Mouse (Mus musculus) hindbrain, embryonic 14.5 days (tissue): ENCODE data around the gene Vav2. TPM values are rescaled to one million over a fixed set of nuclear protein-coding genes. Genes with fewer than 3 reads are reported as not detected.
A peak's percentile ranks its signal among the peaks of the same experiment; 100 is the strongest.

Source experiments
- ATAC-seq: fragments of 200-750 bp; cut with Nextera tagmentation; 2 replicates; pipeline ENCODE4 v1.8.0; 2017; ENCODE audit warnings: moderate number of reproducible peaks, mild to moderate bottlenecking, moderate TSS enrichment, moderate library complexity; ENCODE audit not compliant: low FRiP score
- DNase-seq: peaks from one replicate; pipeline ENCODE4 v3.0.0-alpha.2; 2015; ENCODE audit warnings: low spot score
- H3K27ac ChIP-seq: fragments of 300-500 bp; sonication (generic); 2 replicates; pipeline ENCODE4 v1.5.1; 2014; ENCODE audit warnings: mild to moderate bottlenecking, moderate library complexity
- H3K27me3 ChIP-seq: fragments of 300-500 bp; sonication (generic); 2 replicates; pipeline ENCODE4 v1.6.1; 2014; ENCODE audit warnings: mild to moderate bottlenecking, low read length, mixed read lengths; ENCODE audit not compliant: control insufficient read depth, insufficient read depth
- H3K36me3 ChIP-seq: fragments of 300-500 bp; sonication (generic); replicated peaks from 2 replicates; pipeline ENCODE4 v1.6.1; 2014; ENCODE audit not compliant: control insufficient read depth, insufficient read depth
- H3K4me1 ChIP-seq: fragments of 300-500 bp; sonication (generic); replicated peaks from 2 replicates; pipeline ENCODE4 v1.6.1; 2014; ENCODE audit warnings: antibody characterized with exemption, low read length, mixed read lengths; ENCODE audit not compliant: control insufficient read depth, insufficient read depth
- H3K4me2 ChIP-seq: fragments of 300-500 bp; sonication (generic); replicated peaks from 2 replicates; pipeline ENCODE4 v1.6.1; 2014; ENCODE audit warnings: mild to moderate bottlenecking, moderate library complexity
- H3K4me3 ChIP-seq: fragments of 300-500 bp; sonication (generic); replicated peaks from 2 replicates; pipeline ENCODE4 v1.5.1; 2014; ENCODE audit warnings: mild to moderate bottlenecking, low read length
- H3K9ac ChIP-seq: fragments of 300-500 bp; sonication (generic); 2 replicates; pipeline ENCODE4 v1.6.1; 2014
- H3K9me3 ChIP-seq: fragments of 300-500 bp; sonication (generic); 2 replicates; pipeline ENCODE4 v1.6.1; 2016; ENCODE audit warnings: low read length; ENCODE audit not compliant: control insufficient read depth
- WGBS: fragments of 180-500 bp; shearing (Covaris S2); extraction: QIAGEN DNeasy Blood & Tissue Kit; methylation state at CpG from one replicate; pipeline ENCODE4 v1.1.7; 2014; 5-methylcytosine and 5-hydroxymethylcytosine counted together
- polyA plus RNA-seq: library from polyadenylated mRNA; unstranded; fragments of >200 nt; fragmentation: Nextera tagmentation; extraction: Ambion mirVana; gene quantifications from 2 replicates; pipeline ENCODE4 v1.2.1, GENCODE M21; 2014

Gene Vav2
- polyA plus RNA-seq, 1 experiment from 2014 or later: 16.0 TPM

DNA sequence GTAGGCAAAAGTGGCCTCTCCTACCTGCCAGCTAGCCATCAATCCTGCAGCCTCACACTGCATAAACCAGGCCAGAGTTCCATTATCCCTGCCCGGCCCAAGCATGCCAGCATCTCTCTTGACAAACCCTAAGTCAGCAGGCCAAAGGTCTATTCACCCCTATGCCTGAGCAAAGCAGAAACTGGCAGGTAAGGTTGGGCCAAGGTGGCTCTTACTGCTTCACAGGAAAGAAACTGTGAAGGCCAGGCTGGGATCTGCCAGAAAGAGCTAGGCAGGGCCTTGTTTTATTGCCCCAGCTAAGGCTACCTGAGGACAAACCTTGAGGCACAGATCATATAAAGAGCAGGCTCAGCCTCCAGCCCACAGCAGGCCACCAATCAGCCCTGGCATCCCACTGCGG is 55.4 kb downstream of the Vav2 start:
- ATAC-seq (no peak), DNase-seq (no peak)
- Histone ChIP-seq H3K27ac (no peak overlapping the region), H3K4me3 (no peak overlapping the region), H3K4me2 (no peak overlapping the region), H3K9ac (no peak overlapping the region), H3K4me1 (peaks cover 37% of the 10 kb centered on the region), H3K27me3 (no peaks in the 10 kb centered on the region), H3K9me3 (no peaks in the 10 kb centered on the region), H3K36me3 (no peaks in the 10 kb centered on the region)
- 85% methylated on average over 2 of the region's 2 CpGs for WGBS

DNA sequence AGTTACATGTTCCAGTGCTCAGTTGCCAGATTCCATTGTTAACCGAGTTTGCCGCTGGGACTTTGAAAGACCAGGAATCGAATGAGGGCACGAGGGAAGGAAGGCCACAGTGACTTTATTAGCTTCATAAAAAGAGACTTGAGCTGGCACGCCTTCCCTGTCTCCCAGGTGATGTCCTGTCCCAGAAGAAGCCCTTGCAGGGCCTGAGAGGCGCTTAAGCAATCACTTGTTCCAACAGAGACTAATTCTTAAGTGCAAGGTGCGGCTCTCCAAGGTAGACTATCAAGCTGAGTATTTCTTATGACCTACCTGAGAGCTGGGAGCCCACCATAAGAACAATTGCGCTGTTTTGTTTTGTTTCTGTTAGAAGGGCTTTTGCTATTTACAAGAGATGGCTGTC is 57.9 kb downstream of the Vav2 start:
- no peaks in the 10 kb centered on the region for H3K27me3 ChIP-seq
- H3K4me1 ChIP-seq: peaks cover 22% of the 10 kb centered on the region; the same call in 1 of the 2 replicates
- H3K9me3 ChIP-seq: no peaks in the 10 kb centered on the region
- H3K4me2 ChIP-seq: no peak overlapping the region
- ATAC-seq: no peak
- no peak overlapping the region for H3K4me3 ChIP-seq
- 67% methylated on average over 8 of the region's 8 CpGs for WGBS
- H3K9ac ChIP-seq: no peak overlapping the region
- no peaks in the 10 kb centered on the region for H3K36me3 ChIP-seq
- no peak for DNase-seq
- H3K27ac ChIP-seq: no peak overlapping the region

GRCm38 (mm10) chr2:27365296-27365695 is 61.5 kb downstream of the Vav2 start:
- WGBS: 82% methylated on average over 4 of the region's 4 CpGs
- Histone ChIP-seq H3K36me3 (no peaks in the 10 kb centered on the region), H3K27me3 (no peaks in the 10 kb centered on the region), H3K9ac (no peak overlapping the region), H3K4me2 (no peak overlapping the region), H3K4me3 (no peak overlapping the region), H3K4me1 (peaks cover 41% of the 10 kb centered on the region), H3K27ac (no peak overlapping the region), H3K9me3 (no peaks in the 10 kb centered on the region)
- ATAC-seq (no peak), DNase-seq (no peak)

DNA sequence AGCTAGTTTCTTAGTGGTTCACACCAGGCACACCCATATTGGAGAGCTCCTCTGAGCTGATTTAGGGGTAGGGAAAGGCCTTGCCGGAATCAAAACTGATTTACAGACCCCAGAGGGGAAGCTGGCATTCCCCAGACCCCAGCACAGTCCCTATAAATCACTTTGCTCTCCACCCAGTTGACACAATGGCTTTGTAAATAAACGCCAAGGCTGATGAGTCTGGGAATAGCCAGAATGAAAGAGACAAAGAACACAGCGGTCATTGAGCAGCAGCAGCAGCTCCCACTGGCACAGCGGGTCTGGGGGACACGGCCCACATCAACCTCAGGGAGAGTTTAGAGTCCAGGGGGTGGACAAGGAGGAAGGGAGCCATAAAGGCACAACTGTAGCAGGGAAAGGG is 65.0 kb downstream of the Vav2 start:
- ATAC-seq (no peak), DNase-seq (no peak)
- WGBS: 17% methylated on average over 5 of the region's 5 CpGs
- Histone ChIP-seq H3K9ac (no peak overlapping the region), H3K4me3 (no peak overlapping the region), H3K9me3 (no peaks in the 10 kb centered on the region), H3K4me1 (peaks cover 52% of the 10 kb centered on the region), H3K27ac (peak overlapping the region; percentile 33), H3K36me3 (no peaks in the 10 kb centered on the region), H3K27me3 (no peaks in the 10 kb centered on the region), H3K4me2 (no peak overlapping the region)

GRCm38 (mm10) chr2:27358461-27358860 is 68.4 kb downstream of the Vav2 start:
- no peaks in the 10 kb centered on the region for H3K9me3 ChIP-seq
- ATAC-seq (no peak), DNase-seq (no peak)
- 39% methylated on average over 2 of the region's 2 CpGs for WGBS
- no peaks in the 10 kb centered on the region for H3K27me3 ChIP-seq
- H3K4me3 ChIP-seq: no peak overlapping the region
- H3K4me2 ChIP-seq: no peak overlapping the region
- H3K27ac ChIP-seq: no peak overlapping the region; the same call in 1 of the 2 replicates
- no peak overlapping the region for H3K9ac ChIP-seq
- no peaks in the 10 kb centered on the region for H3K36me3 ChIP-seq
- H3K4me1 ChIP-seq: peaks cover 61% of the 10 kb centered on the region

- peak overlapping the region; percentile 67 for H3K27ac ChIP-seq
Measured at GRCm38 (mm10) chr2:27355684-27356083, 71.1 kb downstream of the Vav2 start.

GRCm38 (mm10) chr2:27354610-27355211 is 72.1 kb downstream of the Vav2 start:
- H3K4me2 ChIP-seq: no peak overlapping the region
- no peaks in the 10 kb centered on the region for H3K36me3 ChIP-seq
- H3K27ac ChIP-seq: 0 out of 2 replicates have a peak overlapping the region, but pooled peaks have one; percentile 67
- H3K4me3 ChIP-seq: no peak overlapping the region
- H3K4me1 ChIP-seq: peaks cover 47% of the 10 kb centered on the region
- DNase-seq: no peak
- H3K27me3 ChIP-seq: no peaks in the 10 kb centered on the region
- no peak for ATAC-seq
- no peaks in the 10 kb centered on the region for H3K9me3 ChIP-seq
- 61% methylated on average over 6 of the region's 6 CpGs for WGBS
- no peak overlapping the region for H3K9ac ChIP-seq

More at GRCm38 (mm10) chr2:27355684-27356083, 71.1 kb downstream of the Vav2 start:
- WGBS: 30% methylated on average over 4 of the region's 4 CpGs
- no peak for DNase-seq
- H3K4me3 ChIP-seq: no peak overlapping the region
- H3K9ac ChIP-seq: no peak overlapping the region
- no peak for ATAC-seq
- no peaks in the 10 kb centered on the region for H3K9me3 ChIP-seq
- H3K36me3 ChIP-seq: no peaks in the 10 kb centered on the region
- no peak overlapping the region for H3K4me2 ChIP-seq
- no peaks in the 10 kb centered on the region for H3K27me3 ChIP-seq
- peaks cover 55% of the 10 kb centered on the region for H3K4me1 ChIP-seq

DNA sequence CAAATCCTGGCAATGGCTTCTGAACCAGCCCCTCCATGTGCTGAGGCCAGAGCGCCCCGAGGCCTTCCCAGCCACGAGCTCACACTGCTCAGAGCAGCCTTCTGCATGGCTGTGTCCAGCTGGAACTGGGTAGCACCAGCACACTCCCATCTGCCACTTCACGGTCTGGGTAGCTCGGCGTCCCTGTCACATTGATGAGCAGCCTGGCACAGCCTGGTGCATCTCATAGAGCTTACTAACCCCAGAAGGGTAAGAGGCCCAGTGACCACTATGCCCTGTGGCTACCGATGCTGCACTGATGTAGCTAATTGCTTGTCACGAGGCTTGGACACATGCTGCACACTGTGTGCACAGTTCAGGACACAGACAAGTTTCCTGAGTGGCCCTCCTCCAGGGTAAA is 74.1 kb downstream of the Vav2 start:
- no peak overlapping the region for H3K4me3 ChIP-seq
- H3K9ac ChIP-seq: no peak overlapping the region
- H3K9me3 ChIP-seq: no peaks in the 10 kb centered on the region
- 0 out of 2 replicates have a peak overlapping the region, but pooled peaks have one; percentile 24 for H3K27ac ChIP-seq
- no peak overlapping the region for H3K4me2 ChIP-seq
- ATAC-seq: peak; percentile 77; the same call in 1 of the 2 replicates
- no peaks in the 10 kb centered on the region for H3K27me3 ChIP-seq
- peaks cover 31% of the 10 kb centered on the region for H3K4me1 ChIP-seq
- DNase-seq: no peak
- 50% methylated on average over 8 of the region's 8 CpGs for WGBS
- no peaks in the 10 kb centered on the region for H3K36me3 ChIP-seq

DNA sequence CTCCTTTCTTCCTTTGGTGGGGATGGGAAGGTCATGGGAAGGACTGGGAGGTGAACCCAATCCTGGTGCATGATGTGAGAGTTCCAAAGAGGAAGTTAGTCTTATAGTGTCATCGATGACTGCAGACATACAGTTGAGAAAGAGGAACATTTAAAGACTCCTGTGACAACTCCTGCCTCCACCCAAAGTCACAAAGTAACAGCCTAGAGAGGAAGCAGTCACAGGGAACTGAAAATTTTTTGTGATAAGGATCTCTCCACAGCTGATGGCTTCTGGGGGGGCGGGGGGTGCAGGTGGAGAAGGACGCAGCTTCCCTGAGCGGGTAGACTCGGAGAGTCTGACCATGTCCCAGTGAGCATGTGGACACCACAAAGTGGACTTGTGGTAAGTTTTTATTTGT is 76.5 kb downstream of the Vav2 start:
- H3K4me3 ChIP-seq: no peak overlapping the region
- no peaks in the 10 kb centered on the region for H3K27me3 ChIP-seq
- ATAC-seq (no peak), DNase-seq (no peak)
- no peaks in the 10 kb centered on the region for H3K9me3 ChIP-seq
- H3K9ac ChIP-seq: no peak overlapping the region
- H3K4me1 ChIP-seq: peaks cover 24% of the 10 kb centered on the region
- no peak overlapping the region for H3K4me2 ChIP-seq
- H3K27ac ChIP-seq: no peak overlapping the region
- no peaks in the 10 kb centered on the region for H3K36me3 ChIP-seq
- WGBS: 99% methylated on average over 5 of the region's 5 CpGs
